Mouse (Mus musculus) neural tube, postnatal 0 days (tissue): ENCODE results near the gene Ifi27l2b. TPM values are rescaled to one million over a fixed set of nuclear protein-coding genes. Genes with fewer than 3 reads are reported as not detected.

ENCODE experiments used
- polyA plus RNA-seq: library from polyadenylated mRNA; unstranded; fragments of >200 nt; fragmentation: Nextera tagmentation; extraction: Ambion mirVana; gene quantifications from 2 replicates; pipeline ENCODE4 v1.2.1, GENCODE M21; 2015

The Ifi27l2b gene
- polyA plus RNA-seq: not detected in 2 replicates

GRCm38 (mm10) chr12:103457140-103457539 is at the start of gene Ifi27l2b:
TSS of gene Ifi27l2b (minus strand) at chr12:103457223.

DNA sequence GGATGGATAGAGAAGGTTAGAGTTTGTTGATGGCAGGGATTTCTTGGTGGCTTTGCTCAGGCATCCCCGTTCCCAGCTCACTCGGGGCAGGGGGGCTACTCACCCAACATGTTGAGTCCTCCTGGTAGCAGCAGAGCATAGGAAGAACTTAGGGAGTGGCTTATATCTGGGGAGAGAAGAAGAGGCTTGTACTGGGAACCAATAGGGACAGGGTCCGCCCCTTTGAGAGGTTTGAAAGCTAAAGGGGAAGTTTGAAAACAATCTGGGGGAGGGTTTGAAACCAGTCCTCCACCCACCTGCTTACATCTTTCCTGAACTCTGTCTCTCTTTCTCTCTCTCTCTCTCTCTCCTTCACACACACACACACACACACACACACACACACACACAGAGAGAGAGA is 13.5 kb downstream of the Ifi27l2b start, which contains the start of gene Ifi27l2a:
TSS of gene Ifi27l2a (minus strand) at position 157 of the 400 bp plus-strand sequence.

GRCm38 (mm10) chr12:103433986-103434731 is 22.9 kb downstream of the Ifi27l2b start, which contains the start of gene Ifi27:
TSS of gene Ifi27 (plus strand) at chr12:103434211.

DNA sequence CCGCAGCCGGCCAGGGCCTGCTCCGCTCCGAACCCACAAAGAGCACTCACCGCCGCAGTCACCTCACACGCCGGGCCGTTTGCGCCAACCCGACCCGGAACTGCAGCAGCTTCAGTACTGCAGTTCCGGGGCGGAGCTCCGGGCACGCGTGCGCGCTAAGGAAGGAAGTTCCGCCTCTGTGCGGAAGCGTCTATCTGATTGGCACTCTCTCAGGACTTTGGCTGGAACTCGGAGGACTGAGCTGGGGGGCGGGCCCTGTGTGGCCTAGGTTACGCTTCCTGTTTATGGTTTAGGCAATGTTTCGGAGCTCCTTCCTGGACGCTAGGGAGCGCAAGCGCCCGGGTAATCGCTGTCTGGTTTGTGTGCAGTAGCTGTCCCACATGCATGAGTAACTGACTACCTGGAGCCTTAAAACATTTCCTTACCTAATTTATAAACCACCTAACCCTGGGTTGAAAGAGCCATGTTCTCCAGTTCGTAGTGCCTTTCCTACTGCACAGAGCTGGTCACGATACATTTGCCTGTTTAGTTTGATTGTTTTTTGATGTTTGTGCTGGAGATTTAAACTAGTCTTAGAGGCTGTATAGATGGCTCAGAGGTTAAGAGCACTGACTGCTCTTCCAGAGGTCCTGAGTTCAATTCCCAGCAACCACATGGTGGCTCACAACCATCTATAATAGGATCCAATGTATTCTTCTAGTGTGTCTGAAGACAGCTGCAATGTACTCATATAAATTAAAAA is 31.1 kb downstream of the Ifi27l2b start, which contains the start of gene Ddx24:
TSS of gene Ddx24 (minus strand) at position 102 of the 742 bp plus-strand sequence.

GRCm38 (mm10) chr12:103407720-103408119 is 49.3 kb downstream of the Ifi27l2b start, which contains the start of gene 9330161L09Rik:
TSS of gene 9330161L09Rik (minus strand) at chr12:103407820.

Other genes starting within 250 kb of the Ifi27l2b start
- 2.9 and 3.9 TPM in 2 replicates for gene Prima1, start 215.1 kb downstream of the Ifi27l2b start, polyA plus RNA-seq
- gene Fam181a, start 146.2 kb downstream of the Ifi27l2b start, polyA plus RNA-seq: 7.6 and 9.2 TPM in 2 replicates
- 3.0 and 3.7 TPM in 2 replicates for gene Asb2, start 101.2 kb downstream of the Ifi27l2b start, polyA plus RNA-seq
- gene Otub2, start 68.5 kb downstream of the Ifi27l2b start, polyA plus RNA-seq: 17.4 and 19.8 TPM in 2 replicates
- 0.55 and 0.62 TPM in 2 replicates for gene 9330161L09Rik, start 49.4 kb downstream of the Ifi27l2b start, polyA plus RNA-seq
- 208 and 244 TPM in 2 replicates for gene Ddx24, start 31.4 kb downstream of the Ifi27l2b start, polyA plus RNA-seq
- gene Ifi27, start 23.0 kb downstream of the Ifi27l2b start, polyA plus RNA-seq: 26.1 and 33.4 TPM in 2 replicates
- 18.3 and 28.9 TPM in 2 replicates for gene Ifi27l2a, start 13.5 kb downstream of the Ifi27l2b start, polyA plus RNA-seq
- gene Ppp4r4, start 75.1 kb upstream of the Ifi27l2b start, polyA plus RNA-seq: 3.9 and 4.1 TPM in 2 replicates
- gene Serpina10, start 174.2 kb upstream of the Ifi27l2b start, polyA plus RNA-seq: 0.08 and 0.09 TPM in 2 replicates
- gene Serpina6, start 200.0 kb upstream of the Ifi27l2b start, polyA plus RNA-seq: not detected in 2 replicates
- not detected in 2 replicates for gene Serpina16, start 218.9 kb upstream of the Ifi27l2b start, polyA plus RNA-seq
- not detected in 2 replicates for gene Serpina1f, start 238.3 kb upstream of the Ifi27l2b start, polyA plus RNA-seq